Mouse (Mus musculus) naive thymus-derived CD4-positive, alpha-beta T cell, adult 2 months (primary cell): ENCODE measurements around the gene Gm8797.
"Not testable (repeated sequence)": the region's sequence is repeated elsewhere in the genome, so short reads cannot be mapped to it uniquely, and the experiment has no call there.

Experiments used
- DNase-seq: peaks from one replicate; pipeline ENCODE4 v3.0.0-alpha.2; 2011; ENCODE audit warnings: low read depth

The Gm8797 gene

DNA sequence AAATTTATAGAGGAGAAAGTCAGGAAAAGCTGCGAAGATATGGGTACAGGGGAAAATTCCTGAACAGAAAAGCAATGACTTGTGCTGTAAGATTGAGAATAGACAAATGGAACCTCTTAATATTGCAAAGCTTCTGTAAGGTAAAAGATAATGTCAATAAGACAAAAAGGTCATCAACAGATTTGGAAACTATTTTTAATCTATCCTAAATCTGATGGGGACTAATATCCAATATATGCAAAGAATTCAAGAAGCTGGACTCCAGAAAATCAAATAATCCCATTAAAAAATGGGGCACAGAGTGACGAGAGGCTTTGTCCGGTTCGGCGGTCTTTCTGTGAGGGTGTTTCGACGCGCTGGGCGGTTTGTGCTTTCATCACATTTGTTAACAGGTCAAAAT, at the start of gene Gm8797:
Gene Gm8797, plus strand, starts transcription at position 301 of the 400 bp plus-strand sequence.
- not testable (repeated sequence) for DNase-seq

DNA sequence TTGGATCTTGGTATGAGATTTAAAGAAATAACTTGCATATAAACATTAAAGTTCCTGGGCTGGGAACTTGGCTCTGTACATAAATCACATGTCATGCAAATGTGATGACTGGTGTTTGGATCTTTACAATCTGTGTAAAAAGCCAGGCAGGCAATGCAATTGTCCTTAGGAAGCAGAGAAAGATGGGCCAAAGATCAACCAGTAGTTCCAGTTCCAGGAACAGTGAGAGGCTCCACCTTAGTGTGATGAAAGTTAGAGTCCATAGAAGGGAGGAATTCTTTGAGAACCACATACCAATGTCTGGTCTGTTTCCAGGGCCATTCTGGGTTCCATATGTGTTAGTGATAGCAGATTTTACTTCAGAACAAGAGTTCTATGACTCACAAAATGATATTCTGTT, 36.1 kb upstream of the Gm8797 start:
- no peak for DNase-seq

DNA sequence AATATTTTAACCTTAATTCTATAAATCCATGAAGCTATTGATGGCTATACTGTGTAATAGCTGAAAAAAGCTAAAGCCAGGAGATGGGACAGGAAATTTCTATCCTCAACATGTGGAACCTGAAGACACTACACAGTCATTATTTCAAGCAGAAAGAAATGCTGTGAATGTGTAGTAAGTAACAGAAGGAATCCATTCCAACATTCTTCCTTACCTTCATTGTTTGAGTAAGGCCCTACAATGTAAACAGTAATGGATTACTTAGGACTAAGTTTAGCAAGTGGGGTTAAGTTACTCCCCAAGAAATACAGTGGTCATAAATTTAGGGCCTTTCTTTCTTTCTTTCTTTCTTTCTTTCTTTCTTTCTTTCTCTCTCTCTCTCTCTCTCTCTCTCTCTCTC, 17.7 kb upstream of the Gm8797 start:
- no peak for DNase-seq

DNA sequence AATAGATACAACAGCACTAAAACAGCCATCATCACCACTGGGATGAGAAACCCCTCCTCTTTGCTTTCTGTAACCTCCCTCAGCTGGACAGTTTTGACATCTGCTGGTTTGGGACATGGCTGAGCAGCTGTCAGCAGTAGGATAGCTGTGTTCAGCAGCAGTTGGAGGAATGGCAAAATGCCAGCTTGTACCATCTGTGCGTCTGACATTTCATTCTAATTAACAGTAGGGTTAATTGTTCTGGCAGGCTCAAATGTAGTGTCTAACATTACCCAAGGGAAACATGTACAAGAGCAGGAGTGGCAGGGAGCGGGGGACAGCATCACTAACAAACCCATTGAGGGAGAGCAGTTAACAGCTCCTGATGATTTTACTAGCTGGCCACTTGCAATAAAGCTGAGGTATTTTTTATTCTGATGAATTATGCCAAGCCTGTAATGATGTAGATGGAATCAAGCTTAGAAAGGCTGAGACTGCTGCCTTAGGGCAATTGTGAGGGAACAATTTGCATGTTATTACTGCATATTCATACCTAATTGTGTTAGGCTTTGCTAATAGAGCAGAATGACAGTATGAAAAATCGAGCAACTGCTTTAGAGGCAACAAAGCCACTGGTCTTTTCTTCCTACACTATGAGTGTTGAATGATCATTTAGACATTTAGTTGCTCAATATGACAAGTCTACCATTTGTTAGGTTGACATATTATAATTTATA, 4.3 kb downstream of the Gm8797 start:
- DNase-seq: no peak

DNA sequence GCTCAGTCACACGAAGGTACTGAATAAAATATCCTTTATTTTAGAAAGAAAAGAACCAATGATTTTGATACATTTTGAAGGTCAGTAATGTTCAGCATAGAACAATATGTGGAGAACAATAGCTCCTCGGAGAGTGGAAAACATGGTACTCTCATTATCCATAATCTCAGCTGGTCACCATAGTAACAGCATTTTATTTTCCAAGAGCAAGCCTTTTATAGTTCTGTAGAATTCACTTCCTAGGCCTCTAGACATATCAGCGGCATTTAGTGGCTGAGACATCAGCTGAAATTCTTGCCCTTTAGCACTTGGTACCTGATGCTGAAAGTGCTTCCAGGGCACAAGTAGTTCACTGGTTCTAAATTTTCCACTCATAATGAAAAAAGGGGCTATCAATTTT, 15.7 kb downstream of the Gm8797 start:
- no peak for DNase-seq

DNA sequence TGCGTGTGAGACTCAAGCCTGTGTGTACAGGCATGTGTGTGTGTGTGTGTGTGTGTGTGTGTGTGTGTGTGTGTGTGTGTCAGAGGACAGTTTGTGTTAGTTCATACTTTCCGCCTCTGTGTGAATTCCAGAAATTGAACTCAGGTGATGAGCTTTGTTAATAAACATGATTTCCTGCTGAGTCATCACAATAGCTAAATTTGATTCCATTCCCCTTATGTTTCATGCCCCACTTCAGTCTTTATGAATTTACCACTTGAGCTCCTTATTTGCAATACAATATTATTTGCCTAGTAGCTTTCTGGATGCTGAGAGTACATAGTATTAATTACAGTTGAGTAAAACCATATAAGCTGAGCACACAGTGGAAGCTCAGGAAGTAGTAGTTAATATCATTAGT, 26.3 kb downstream of the Gm8797 start:
- DNase-seq: no peak
